Mouse (Mus musculus) erythroblast, embryonic 14.5 days (primary cell): ENCODE measurements around the gene Pde8a. TPM values are rescaled to one million over a fixed set of nuclear protein-coding genes. Genes with fewer than 3 reads are reported as not detected.

Source experiments
- H3K27me3 ChIP-seq: 2 replicates; pipeline ENCODE4 v1.6.1; 2012; ENCODE audit warnings: inconsistent platforms; ENCODE audit not compliant: control insufficient read depth
- H3K36me3 ChIP-seq: 2 replicates; pipeline ENCODE4 v1.6.1; 2012; ENCODE audit warnings: mild to moderate bottlenecking, inconsistent platforms; ENCODE audit not compliant: control insufficient read depth
- H3K4me1 ChIP-seq: 2 replicates; pipeline ENCODE4 v1.6.1; 2012; ENCODE audit warnings: inconsistent platforms; ENCODE audit not compliant: control insufficient read depth
- H3K4me3 ChIP-seq: replicated peaks from 2 replicates; pipeline ENCODE3; 2012; ENCODE audit warnings: moderate library complexity, mild to moderate bottlenecking, inconsistent platforms
- H3K9me3 ChIP-seq: 2 replicates; pipeline ENCODE4 v1.6.1; 2012; ENCODE audit warnings: low read length, inconsistent platforms, mixed read lengths; ENCODE audit not compliant: control insufficient read depth
- GATA1 ChIP-seq: IDR thresholded peaks from 2 replicates; pipeline ENCODE4 v1.6.1; 2012; ENCODE audit warnings: low read length, inconsistent platforms, mixed read lengths
- TAL1 ChIP-seq: IDR thresholded peaks from 3 replicates; pipeline ENCODE4 v1.6.1; 2012; ENCODE audit warnings: low read length, inconsistent platforms, mixed read lengths
- polyA plus RNA-seq: library from polyadenylated mRNA; stranded (reverse); fragments of >175 nt; gene quantifications from 2 replicates; pipeline ENCODE4 v1.2.3, GENCODE M21; 2012

Pde8a gene
- polyA plus RNA-seq, 1 experiment, result not detected

DNA sequence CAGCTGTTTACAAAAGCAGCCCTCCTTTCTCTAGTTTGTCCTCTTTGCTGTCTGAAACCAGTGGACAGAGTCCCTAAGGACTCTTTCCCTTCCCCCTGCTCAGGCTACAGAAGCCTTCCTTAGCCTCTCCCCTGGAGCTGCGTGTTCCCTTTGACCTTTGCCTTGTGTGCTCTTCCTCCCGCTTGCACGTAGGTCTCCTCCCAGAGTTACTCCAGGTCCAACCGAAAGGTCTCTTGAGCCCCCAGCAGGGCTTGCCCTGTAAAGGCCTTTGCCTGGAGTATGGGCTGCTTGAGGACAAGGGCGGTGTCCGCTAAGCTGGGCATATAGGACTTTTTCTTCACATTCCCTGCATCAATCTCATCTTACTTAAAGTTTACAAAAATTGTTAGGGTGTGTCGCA lies 5.9 kb downstream of the Pde8a start:
- Histone ChIP-seq H3K4me1 (no peaks in the 10 kb centered on the region), H3K4me3 (no peak overlapping the region), H3K9me3 (no peaks in the 10 kb centered on the region), H3K36me3 (no peaks in the 10 kb centered on the region), H3K27me3 (peaks cover 30% of the 10 kb centered on the region)
- TF ChIP-seq GATA1, result no peak
- TF ChIP-seq TAL1, result no peak

DNA sequence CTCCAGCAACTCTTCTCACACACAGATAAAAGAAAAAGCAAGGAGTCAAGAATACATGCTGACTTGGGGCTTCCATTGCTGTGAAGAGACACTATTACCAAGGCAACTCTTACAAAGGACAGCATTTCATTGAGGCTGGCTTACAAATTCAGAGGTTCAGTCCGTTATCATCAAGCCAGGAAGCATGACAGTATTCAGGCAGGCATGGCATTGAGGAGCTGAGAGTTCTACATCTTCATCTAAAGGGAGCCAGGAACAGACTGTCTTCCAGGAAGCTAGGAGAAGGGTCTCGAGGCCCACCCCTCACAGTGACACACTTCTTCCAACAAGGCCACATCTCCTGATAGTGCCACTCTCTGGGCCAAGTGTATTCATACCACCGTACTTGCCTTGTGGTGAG lies 7.0 kb downstream of the Pde8a start:
- no peak overlapping the region for H3K4me3 ChIP-seq
- H3K27me3 ChIP-seq, result peaks cover 19% of the 10 kb centered on the region
- TF ChIP-seq GATA1 (no peak), TAL1 (no peak)
- no peaks in the 10 kb centered on the region for H3K4me1 ChIP-seq
- no peaks in the 10 kb centered on the region for H3K36me3 ChIP-seq
- no peaks in the 10 kb centered on the region for H3K9me3 ChIP-seq

DNA sequence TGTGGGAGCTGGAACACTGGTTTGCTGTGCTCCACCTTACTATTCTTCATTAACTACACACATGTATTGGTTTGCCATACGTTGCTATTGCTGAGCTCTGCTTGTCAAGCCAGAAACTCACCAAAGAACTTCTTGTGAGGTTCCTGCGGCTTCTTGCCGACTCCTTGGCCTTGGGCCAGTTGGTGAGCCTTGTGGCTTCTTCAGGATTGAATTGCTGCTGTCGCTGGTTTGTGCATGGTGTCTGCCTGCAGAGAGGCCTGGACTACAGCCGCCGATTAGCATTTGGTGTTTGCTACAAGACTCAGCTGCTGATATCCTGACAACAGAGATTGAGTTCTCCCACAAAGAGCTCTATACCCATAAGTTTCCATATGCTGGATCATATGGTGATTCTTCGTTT lies 10.9 kb downstream of the Pde8a start:
- Histone ChIP-seq H3K36me3 (no peaks in the 10 kb centered on the region), H3K4me3 (no peak overlapping the region), H3K4me1 (no peaks in the 10 kb centered on the region), H3K9me3 (no peaks in the 10 kb centered on the region), H3K27me3 (no peaks in the 10 kb centered on the region; the same call in 1 of the 2 replicates)
- TF ChIP-seq GATA1, result no peak
- TF ChIP-seq TAL1, result no peak

DNA sequence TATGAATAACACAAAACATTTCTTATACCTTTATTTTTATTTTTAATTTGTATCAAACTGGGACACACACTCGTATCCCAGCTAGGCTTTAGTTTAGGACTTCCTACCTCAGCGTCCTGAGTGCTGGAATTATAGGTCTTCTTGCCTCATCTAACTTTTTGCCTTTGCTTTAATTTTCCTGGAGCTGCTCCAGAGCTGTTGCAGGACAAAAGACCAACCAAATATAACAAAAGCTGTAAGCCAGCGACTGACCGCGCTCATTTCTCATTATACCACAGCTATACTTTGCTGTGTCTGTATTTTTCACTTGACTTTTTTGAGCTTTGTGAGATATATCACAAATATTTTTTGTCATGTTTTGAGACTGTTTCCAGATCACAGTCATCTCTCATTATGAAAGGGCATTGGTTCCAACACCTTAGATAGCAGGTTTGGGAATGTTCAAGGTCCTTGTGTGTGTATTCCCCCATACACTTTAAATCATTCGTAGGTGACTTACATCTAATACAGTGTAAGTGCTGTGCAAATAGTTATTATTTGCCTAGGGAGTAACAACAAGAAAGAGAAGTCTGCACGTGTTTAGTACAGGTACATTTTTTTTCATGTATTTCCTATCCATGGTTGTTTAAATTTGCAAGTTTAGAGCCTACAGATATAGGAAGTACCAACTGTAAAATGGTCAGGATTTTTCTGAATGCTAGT lies 16.8 kb downstream of the Pde8a start:
- no peaks in the 10 kb centered on the region for H3K9me3 ChIP-seq
- no peaks in the 10 kb centered on the region for H3K27me3 ChIP-seq
- TF ChIP-seq GATA1, result no peak
- TF ChIP-seq TAL1, result no peak
- no peak overlapping the region for H3K4me3 ChIP-seq
- no peaks in the 10 kb centered on the region for H3K4me1 ChIP-seq
- no peaks in the 10 kb centered on the region for H3K36me3 ChIP-seq

DNA sequence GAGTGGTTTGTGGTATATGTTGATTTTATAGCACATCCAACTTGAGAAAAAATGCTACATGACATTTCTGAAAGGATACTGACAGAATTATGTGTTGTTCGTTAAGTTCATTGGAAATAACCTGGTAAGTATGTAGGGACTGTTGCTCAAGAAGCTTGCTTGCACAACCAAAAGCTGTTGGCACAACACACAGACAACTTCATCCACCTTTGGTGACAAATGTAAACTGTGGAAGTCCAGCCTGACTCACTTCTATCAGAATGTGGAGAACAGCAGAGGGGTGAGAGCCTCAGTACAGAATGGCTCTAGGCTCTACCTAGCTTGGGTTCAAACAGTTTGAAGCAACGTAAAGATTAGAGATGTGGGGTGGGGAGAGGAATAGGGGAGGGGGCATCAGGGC lies 19.3 kb downstream of the Pde8a start:
- no peaks in the 10 kb centered on the region for H3K9me3 ChIP-seq
- no peak overlapping the region for H3K4me3 ChIP-seq
- H3K36me3 ChIP-seq, result no peaks in the 10 kb centered on the region
- H3K27me3 ChIP-seq, result no peaks in the 10 kb centered on the region
- TF ChIP-seq GATA1, result no peak
- no peak for TF ChIP-seq TAL1
- H3K4me1 ChIP-seq, result no peaks in the 10 kb centered on the region

DNA sequence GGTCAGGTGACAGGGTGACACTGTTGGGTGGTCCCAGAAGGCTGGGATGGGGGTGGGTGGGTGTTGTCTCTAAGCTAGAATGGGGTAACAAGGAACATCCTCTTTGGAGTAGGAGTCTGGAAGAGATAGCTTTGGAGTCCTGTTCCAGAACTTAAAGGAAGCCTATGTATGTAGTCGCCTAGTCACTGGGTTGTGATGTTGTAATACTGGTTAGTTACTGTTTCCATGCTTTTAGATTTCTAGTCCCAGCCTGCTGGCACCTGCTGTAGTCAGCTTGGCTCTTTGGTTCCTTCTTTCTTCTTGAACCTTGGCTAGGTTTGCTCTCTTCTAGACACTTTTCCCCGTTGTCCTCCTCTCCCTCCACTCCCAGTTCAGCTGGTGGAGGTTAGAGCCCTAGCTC lies 21.7 kb downstream of the Pde8a start:
- no peak for TF ChIP-seq GATA1
- no peak for TF ChIP-seq TAL1
- Histone ChIP-seq H3K4me3 (no peak overlapping the region), H3K27me3 (no peaks in the 10 kb centered on the region), H3K36me3 (no peaks in the 10 kb centered on the region), H3K4me1 (no peaks in the 10 kb centered on the region), H3K9me3 (no peaks in the 10 kb centered on the region)

DNA sequence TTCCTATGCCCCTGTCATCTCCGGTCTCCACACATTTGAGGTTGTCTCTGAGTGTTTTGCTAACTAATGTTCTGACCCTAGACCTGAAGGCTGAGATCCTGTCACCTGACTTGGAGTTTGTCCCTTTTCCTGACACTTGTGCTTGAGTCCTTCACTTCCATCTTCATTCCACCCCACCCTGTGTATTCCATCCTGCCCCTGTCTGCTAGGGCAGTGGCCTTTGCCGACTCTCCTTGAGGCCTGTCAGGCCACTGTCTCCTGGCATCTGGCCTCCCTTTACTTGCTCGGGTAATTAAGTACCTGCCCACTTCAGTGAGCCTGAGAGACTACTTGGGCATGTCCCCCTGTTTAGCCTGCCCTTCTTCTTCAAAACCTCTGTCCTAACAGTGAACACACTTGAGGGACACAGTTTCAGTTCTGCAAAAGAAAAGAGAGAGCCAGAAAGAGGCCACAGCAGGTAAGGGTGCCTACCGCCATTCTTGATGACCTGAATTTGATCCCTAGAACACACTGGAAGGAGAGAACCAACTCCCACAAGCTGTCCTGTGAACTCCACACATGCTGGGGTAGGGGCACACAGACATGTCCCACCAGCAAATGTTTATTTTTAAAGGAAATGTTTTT lies 22.3 kb downstream of the Pde8a start:
- Histone ChIP-seq H3K9me3 (no peaks in the 10 kb centered on the region), H3K27me3 (no peaks in the 10 kb centered on the region), H3K36me3 (no peaks in the 10 kb centered on the region), H3K4me3 (no peak overlapping the region), H3K4me1 (no peaks in the 10 kb centered on the region)
- TF ChIP-seq TAL1 (no peak), GATA1 (no peak)

DNA sequence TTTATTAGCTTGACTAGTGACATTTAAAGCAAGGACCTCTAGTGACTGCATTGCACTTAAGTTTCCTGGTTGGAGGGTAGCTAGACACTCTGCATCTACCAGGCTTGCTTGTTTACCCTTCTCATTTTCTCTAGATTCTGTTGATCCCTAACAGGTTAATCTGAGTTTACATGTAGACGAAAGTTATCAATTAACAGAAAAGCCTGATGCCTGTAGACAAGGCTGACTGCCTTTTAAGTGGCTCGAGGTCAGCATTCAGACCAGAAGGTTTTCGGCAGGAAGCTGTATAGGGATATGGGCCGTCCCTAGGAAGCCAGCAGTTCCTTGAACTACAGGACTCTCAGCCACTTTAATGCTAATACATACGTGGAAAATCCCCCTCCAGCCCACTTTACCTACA lies 30.0 kb downstream of the Pde8a start:
- no peak for TF ChIP-seq GATA1
- no peak for TF ChIP-seq TAL1
- Histone ChIP-seq H3K27me3 (no peaks in the 10 kb centered on the region), H3K36me3 (no peaks in the 10 kb centered on the region), H3K4me1 (no peaks in the 10 kb centered on the region), H3K9me3 (no peaks in the 10 kb centered on the region), H3K4me3 (no peak overlapping the region)

DNA sequence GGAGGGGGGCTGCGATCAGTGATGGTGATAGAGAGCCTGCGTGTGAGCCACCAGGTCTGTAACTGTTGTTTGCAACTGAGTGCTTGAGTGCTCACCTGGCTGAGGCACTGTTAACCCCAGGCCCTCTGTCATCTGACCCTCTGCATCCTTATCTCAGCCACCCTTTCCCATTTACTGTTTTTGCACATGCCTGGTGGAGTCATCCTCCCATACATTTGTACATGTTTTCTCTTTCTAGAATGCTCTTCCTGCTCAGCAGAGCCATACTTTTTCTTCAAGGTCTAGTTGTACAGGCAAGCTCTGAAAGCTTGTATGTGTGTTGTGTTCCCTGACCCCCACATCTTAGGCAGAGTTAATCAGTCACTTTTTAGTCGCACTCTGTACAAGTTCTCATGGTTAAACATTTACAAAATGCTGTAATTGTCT lies 36.5 kb downstream of the Pde8a start:
- H3K27me3 ChIP-seq, result no peaks in the 10 kb centered on the region
- H3K36me3 ChIP-seq, result no peaks in the 10 kb centered on the region
- no peak for TF ChIP-seq TAL1
- TF ChIP-seq GATA1, result no peak
- H3K4me3 ChIP-seq, result no peak overlapping the region
- no peaks in the 10 kb centered on the region for H3K4me1 ChIP-seq
- no peaks in the 10 kb centered on the region for H3K9me3 ChIP-seq
